Mouse (Mus musculus) forebrain, embryonic 12.5 days (tissue): ENCODE measurements around the gene Sez6l. TPM values are rescaled to one million over a fixed set of nuclear protein-coding genes. Genes with fewer than 3 reads are reported as not detected.

Experiments used
- ATAC-seq: fragments of 200-750 bp; cut with Nextera tagmentation; 2 replicates; pipeline ENCODE4 v1.8.0; 2017; ENCODE audit warnings: moderate TSS enrichment; ENCODE audit not compliant: low FRiP score
- H3K27ac ChIP-seq: fragments of 300-500 bp; sonication (generic); 2 replicates; pipeline ENCODE4 v1.5.1; 2016; ENCODE audit warnings: mild to moderate bottlenecking
- H3K27me3 ChIP-seq: fragments of 300-500 bp; sonication (generic); 2 replicates; pipeline ENCODE4 v1.6.1; 2016; ENCODE audit warnings: mild to moderate bottlenecking
- H3K36me3 ChIP-seq: fragments of 300-500 bp; sonication (generic); replicated peaks from 2 replicates; pipeline ENCODE4 v1.6.1; 2016; ENCODE audit warnings: mild to moderate bottlenecking
- H3K4me1 ChIP-seq: fragments of 300-500 bp; sonication (generic); 2 replicates; pipeline ENCODE4 v1.6.1; 2016
- H3K4me2 ChIP-seq: fragments of 300-500 bp; sonication (generic); 2 replicates; pipeline ENCODE4 v1.6.1; 2016; ENCODE audit warnings: mild to moderate bottlenecking, moderate library complexity
- H3K4me3 ChIP-seq: fragments of 300-500 bp; sonication (generic); replicated peaks from 2 replicates; pipeline ENCODE4 v1.5.1; 2016; ENCODE audit warnings: mild to moderate bottlenecking
- H3K9ac ChIP-seq: fragments of 300-500 bp; sonication (generic); 2 replicates; pipeline ENCODE4 v1.6.1; 2016; ENCODE audit warnings: mild to moderate bottlenecking
- H3K9me3 ChIP-seq: fragments of 300-500 bp; sonication (generic); 2 replicates; pipeline ENCODE4 v1.6.1; 2016
- WGBS: fragments of 180-500 bp; shearing (Covaris S2); methylation state at CpG from one replicate; pipeline ENCODE4 v1.1.7; 2016; 5-methylcytosine and 5-hydroxymethylcytosine counted together
- polyA plus RNA-seq: library from polyadenylated mRNA; unstranded; fragments of >200 nt; fragmentation: Nextera tagmentation; extraction: Ambion mirVana; gene quantifications from 2 replicates; pipeline ENCODE4 v1.2.1, GENCODE M21; 2016

Gene Sez6l
- polyA plus RNA-seq, 1 experiment from 2014 or later = 13.4 TPM

DNA sequence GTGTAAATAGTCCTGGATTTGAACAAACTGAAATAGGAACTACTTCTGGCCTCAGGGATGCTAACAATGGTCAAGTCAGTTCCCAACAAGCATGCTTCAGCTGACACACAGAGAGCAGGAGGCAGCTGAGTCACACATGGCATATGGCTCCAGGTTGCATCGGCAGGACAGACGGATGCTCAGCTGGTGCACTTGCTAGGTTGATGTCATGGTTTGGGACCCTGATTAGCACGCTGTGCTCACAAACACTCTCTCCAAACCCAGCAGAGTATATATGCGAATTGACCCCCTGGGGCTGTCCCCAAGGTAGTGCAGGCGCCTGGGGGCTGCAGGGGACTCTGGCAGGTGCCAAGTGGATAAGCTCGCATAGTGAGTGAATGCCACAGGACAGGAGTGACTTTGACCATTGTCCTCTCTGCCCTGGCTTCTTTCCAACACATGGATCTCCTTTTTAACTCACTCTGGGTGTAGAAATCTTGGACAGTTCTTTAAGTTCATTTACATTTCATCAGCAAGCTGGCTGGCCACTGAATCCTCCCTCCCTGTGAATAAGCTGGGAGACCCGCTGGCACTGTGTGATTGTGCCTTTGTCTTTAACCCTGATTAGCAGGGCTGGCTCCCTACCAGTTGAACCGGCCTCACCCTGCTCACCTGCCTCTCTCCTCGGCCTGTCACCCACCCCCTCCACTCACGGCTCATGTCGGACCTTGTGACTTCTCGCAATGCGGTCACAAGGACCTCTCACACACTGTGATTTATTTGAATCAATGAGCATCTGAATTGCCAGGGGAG is 91.9 kb downstream of the Sez6l start:
- 11% methylated on average over 13 of the region's 13 CpGs for WGBS
- Histone ChIP-seq H3K36me3 (no peaks in the 10 kb centered on the region), H3K9ac (0 out of 2 replicates have a peak overlapping the region, but pooled peaks have one; percentile 36), H3K27me3 (peaks cover 17% of the 10 kb centered on the region), H3K4me3 (no peak overlapping the region), H3K9me3 (no peaks in the 10 kb centered on the region), H3K4me2 (peak overlapping the region; percentile 16), H3K27ac (peak overlapping the region; percentile 75), H3K4me1 (peaks cover 42% of the 10 kb centered on the region)
- ATAC-seq = peak; percentile 21; the same call in 1 of the 2 replicates

GRCm38 (mm10) chr5:112483030-112483429 is 94.0 kb downstream of the Sez6l start:
- 0 out of 2 replicates have a peak overlapping the region, but pooled peaks have one; percentile 19 for H3K27ac ChIP-seq
- 86% methylated on average over 8 of the region's 8 CpGs for WGBS
- no peak overlapping the region for H3K9ac ChIP-seq
- H3K27me3 ChIP-seq = peaks cover 20% of the 10 kb centered on the region
- H3K9me3 ChIP-seq = no peaks in the 10 kb centered on the region
- peaks cover 50% of the 10 kb centered on the region for H3K4me1 ChIP-seq
- H3K36me3 ChIP-seq = no peaks in the 10 kb centered on the region
- H3K4me2 ChIP-seq = peak overlapping the region; percentile 42; the same call in 1 of the 2 replicates
- H3K4me3 ChIP-seq = no peak overlapping the region
- no peak for ATAC-seq

DNA sequence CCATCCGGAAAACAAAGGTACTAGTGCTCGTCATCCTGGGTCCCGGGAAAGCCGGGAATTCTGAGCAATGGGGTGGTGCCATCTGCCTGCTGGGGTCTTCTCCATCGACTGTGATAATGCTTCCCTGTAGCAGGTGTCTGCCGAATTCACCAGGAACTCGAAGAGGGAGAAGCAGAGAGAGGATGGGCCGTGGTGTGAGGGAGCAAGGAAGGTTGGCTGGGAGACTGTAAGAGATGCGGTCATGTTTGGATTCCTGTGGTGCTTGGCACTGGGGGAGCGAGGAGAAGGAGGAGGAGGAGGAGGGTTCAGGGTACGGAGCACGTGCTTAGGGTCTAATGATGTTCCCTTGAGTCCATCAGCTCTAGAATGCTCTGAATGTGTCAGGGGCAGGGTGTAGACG is 94.4 kb downstream of the Sez6l start:
- Histone ChIP-seq H3K4me1 (peaks cover 55% of the 10 kb centered on the region), H3K36me3 (no peaks in the 10 kb centered on the region), H3K9me3 (no peaks in the 10 kb centered on the region), H3K4me2 (peak overlapping the region; percentile 42), H3K27ac (peak overlapping the region; percentile 75; the same call in 1 of the 2 replicates), H3K4me3 (0 out of 2 replicates have a peak overlapping the region, but pooled peaks have one; percentile 2), H3K27me3 (peaks cover 20% of the 10 kb centered on the region), H3K9ac (0 out of 2 replicates have a peak overlapping the region, but pooled peaks have one; percentile 18)
- ATAC-seq = 0 out of 2 replicates have a peak, but pooled peaks have one; percentile 2
- WGBS = 36% methylated on average over 13 of the region's 13 CpGs

DNA sequence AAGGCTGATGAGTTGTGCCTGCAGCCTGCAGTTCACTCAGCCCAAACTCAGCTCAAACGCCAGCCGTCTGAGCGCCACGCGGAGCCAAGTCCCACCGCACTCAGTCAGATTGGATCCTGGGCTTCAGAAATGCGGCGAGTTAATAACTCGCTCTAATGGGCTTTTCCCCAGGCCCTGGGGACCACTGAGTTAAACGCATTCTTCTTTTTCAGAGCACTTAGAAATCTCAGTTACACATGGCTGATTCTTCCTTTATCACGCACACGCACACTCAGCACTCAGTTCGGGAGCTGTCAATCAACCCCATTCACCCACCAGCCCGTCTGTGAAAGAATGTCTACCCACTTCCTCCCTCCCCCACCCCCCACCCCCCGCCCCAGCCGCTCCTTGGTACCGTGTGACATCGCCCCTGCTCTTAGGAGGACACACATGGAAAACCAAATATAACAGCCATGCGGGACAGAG is 95.0 kb downstream of the Sez6l start:
- 0 out of 2 replicates have a peak overlapping the region, but pooled peaks have one; percentile 2 for H3K4me3 ChIP-seq
- 0 out of 2 replicates have a peak overlapping the region, but pooled peaks have one; percentile 18 for H3K9ac ChIP-seq
- peak overlapping the region; percentile 75 for H3K27ac ChIP-seq
- no peaks in the 10 kb centered on the region for H3K36me3 ChIP-seq
- H3K27me3 ChIP-seq = peaks cover 20% of the 10 kb centered on the region
- H3K4me1 ChIP-seq = peaks cover 55% of the 10 kb centered on the region
- H3K4me2 ChIP-seq = peak overlapping the region; percentile 42
- ATAC-seq = peak; percentile 84
- WGBS = 3% methylated on average over 19 of the region's 19 CpGs
- H3K9me3 ChIP-seq = no peaks in the 10 kb centered on the region

GRCm38 (mm10) chr5:112473453-112473852 is 103.5 kb downstream of the Sez6l start:
- Histone ChIP-seq H3K4me2 (no peak overlapping the region), H3K27me3 (peaks cover 3% of the 10 kb centered on the region; the same call in 1 of the 2 replicates), H3K9ac (no peak overlapping the region; the same call in 1 of the 2 replicates), H3K36me3 (0 out of 2 replicates have a peak, but pooled peaks cover 5% of the 10 kb centered on the region), H3K4me3 (no peak overlapping the region), H3K4me1 (peaks cover 15% of the 10 kb centered on the region), H3K27ac (no peak overlapping the region), H3K9me3 (peaks cover 6% of the 10 kb centered on the region; the same call in 1 of the 2 replicates)
- WGBS = 70% methylated on average over 6 of the region's 6 CpGs
- ATAC-seq = no peak

GRCm38 (mm10) chr5:112470144-112470543 is 106.8 kb downstream of the Sez6l start:
- ATAC-seq = no peak
- 73% methylated on average over 6 of the region's 6 CpGs for WGBS
- H3K4me3 ChIP-seq = no peak overlapping the region
- peaks cover 3% of the 10 kb centered on the region; the same call in 1 of the 2 replicates for H3K27me3 ChIP-seq
- no peak overlapping the region for H3K27ac ChIP-seq
- H3K36me3 ChIP-seq = 0 out of 2 replicates have a peak, but pooled peaks cover 5% of the 10 kb centered on the region
- no peak overlapping the region for H3K9ac ChIP-seq
- H3K4me2 ChIP-seq = no peak overlapping the region
- H3K9me3 ChIP-seq = peaks cover 6% of the 10 kb centered on the region; the same call in 1 of the 2 replicates
- H3K4me1 ChIP-seq = peaks cover 11% of the 10 kb centered on the region

DNA sequence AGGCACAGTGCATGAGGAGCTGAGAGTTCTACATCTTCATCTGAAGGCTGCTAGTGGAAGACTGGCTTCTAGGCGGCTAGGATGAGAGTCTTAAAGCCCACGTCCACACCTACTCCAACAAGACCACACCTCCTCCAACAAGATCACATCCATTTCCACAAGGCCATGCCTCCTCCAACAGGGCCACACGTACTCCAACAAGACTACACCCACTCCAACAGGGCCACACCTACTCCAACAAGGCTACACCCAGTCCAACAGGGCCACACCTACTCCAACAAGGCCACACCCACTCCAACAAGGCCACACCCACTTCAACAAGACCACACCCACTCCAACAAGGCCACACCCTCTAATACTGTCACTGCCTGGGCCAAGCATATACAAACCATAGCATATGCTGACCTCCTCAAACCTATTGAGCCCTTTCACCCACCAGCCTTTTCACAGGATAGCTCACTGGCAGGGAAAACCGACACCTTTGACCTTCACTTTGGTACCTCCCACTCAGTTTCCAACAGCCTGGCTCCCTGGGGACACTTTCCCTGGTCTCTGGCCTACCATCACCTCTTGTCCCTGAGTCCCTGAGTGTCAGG is 107.9 kb downstream of the Sez6l start:
- no peak overlapping the region for H3K4me2 ChIP-seq
- H3K36me3 ChIP-seq = 0 out of 2 replicates have a peak, but pooled peaks cover 5% of the 10 kb centered on the region
- no peak for ATAC-seq
- H3K9me3 ChIP-seq = peaks cover 6% of the 10 kb centered on the region; the same call in 1 of the 2 replicates
- no peak overlapping the region for H3K27ac ChIP-seq
- no peak overlapping the region for H3K9ac ChIP-seq
- peaks cover 11% of the 10 kb centered on the region for H3K4me1 ChIP-seq
- peaks cover 3% of the 10 kb centered on the region; the same call in 1 of the 2 replicates for H3K27me3 ChIP-seq
- H3K4me3 ChIP-seq = no peak overlapping the region
- whole genome bisulfite sequencing = 78% methylated on average over 4 of the region's 4 CpGs

GRCm38 (mm10) chr5:112466331-112466730 is 110.7 kb downstream of the Sez6l start:
- H3K4me2 ChIP-seq = no peak overlapping the region
- H3K9ac ChIP-seq = no peak overlapping the region
- no peak overlapping the region for H3K27ac ChIP-seq
- 72% methylated on average over 6 of the region's 6 CpGs for WGBS
- no peak for ATAC-seq
- H3K4me1 ChIP-seq = peaks cover 5% of the 10 kb centered on the region; the same call in 1 of the 2 replicates
- H3K9me3 ChIP-seq = peaks cover 6% of the 10 kb centered on the region; the same call in 1 of the 2 replicates
- no peaks in the 10 kb centered on the region for H3K27me3 ChIP-seq
- 0 out of 2 replicates have a peak, but pooled peaks cover 5% of the 10 kb centered on the region for H3K36me3 ChIP-seq
- no peak overlapping the region for H3K4me3 ChIP-seq

DNA sequence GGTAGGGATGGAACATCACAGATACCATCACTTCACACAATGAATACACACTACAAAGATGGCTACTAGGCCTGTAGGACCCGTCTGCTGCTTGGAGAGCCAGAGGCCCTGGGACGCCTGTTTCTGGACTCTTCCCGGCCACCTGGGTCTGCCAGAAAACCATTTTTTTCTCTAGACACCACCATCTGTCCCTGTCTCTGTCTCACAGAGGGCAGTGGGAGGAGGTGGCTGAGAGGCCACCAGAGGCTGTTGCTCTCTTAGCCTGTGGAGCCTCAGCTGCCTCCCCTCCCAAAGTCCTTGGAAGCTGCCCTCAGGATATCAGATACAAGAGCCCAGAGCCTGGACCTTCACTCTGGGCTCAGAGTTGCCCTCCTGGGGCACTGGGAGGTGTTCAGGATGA is 117.1 kb downstream of the Sez6l start:
- Histone ChIP-seq H3K4me3 (no peak overlapping the region), H3K9ac (no peak overlapping the region), H3K27me3 (peaks cover 4% of the 10 kb centered on the region; the same call in 1 of the 2 replicates), H3K4me1 (peaks cover 12% of the 10 kb centered on the region), H3K36me3 (peaks cover 6% of the 10 kb centered on the region; the same call in 1 of the 2 replicates), H3K4me2 (no peak overlapping the region), H3K27ac (no peak overlapping the region), H3K9me3 (no peaks in the 10 kb centered on the region)
- ATAC-seq = no peak
- WGBS = 86% methylated on average over 3 of the region's 3 CpGs

DNA sequence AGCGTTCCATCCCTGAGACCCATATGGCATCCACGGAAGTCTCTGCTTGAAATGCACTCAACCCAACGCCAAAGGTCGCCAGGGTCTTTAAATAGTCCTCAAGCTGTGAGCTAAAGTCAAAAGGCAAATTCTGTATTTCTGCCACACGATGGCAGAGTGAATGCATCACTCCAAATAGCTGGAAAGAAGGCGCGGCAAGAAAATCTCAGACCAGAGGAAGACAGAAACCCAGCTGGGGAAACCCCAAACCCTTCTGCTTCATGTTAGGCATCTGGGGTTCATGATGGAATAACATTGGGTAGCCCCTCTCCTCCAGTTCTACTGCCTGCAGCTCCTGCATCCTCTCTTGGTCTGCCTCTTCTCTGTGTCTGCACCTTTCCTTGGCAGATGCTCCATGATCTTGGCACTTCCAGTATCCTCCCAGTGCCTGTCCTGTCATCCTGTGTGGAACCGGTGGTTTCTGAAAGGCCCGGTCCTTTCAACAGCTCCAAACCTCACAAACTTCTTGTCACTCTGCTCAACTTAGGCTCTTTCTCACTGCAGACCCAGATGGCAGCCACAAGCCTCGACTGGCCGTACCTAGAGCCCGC is 121.9 kb downstream of the Sez6l start:
- peaks cover 5% of the 10 kb centered on the region for H3K4me1 ChIP-seq
- no peak overlapping the region for H3K27ac ChIP-seq
- ATAC-seq = no peak
- no peak overlapping the region for H3K9ac ChIP-seq
- 73% methylated on average over 12 of the region's 12 CpGs for WGBS
- no peak overlapping the region for H3K4me2 ChIP-seq
- peaks cover 6% of the 10 kb centered on the region; the same call in 1 of the 2 replicates for H3K36me3 ChIP-seq
- no peak overlapping the region for H3K4me3 ChIP-seq
- no peaks in the 10 kb centered on the region for H3K9me3 ChIP-seq
- H3K27me3 ChIP-seq = peaks cover 4% of the 10 kb centered on the region

DNA sequence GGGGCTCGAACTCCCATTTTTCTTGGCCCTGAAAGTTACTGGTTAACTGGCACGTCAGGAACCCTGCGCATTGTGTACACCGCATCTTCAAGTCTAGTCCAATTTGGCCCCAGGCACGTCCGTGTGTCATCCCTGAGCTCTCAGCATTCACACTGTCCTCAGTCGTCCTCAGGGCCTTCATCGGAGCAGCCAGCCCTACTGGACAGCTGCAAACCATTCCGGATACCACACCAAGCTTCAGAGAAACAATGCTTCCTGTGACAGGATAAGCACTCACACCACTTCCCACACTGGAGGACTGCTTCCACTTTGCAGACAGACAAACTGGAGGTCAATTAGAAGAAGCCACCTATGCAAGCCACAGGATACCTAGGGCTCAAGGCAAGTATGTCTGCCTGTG is 123.9 kb downstream of the Sez6l start:
- WGBS = 81% methylated on average over 9 of the region's 9 CpGs
- Histone ChIP-seq H3K27ac (no peak overlapping the region), H3K27me3 (peaks cover 4% of the 10 kb centered on the region), H3K36me3 (peaks cover 6% of the 10 kb centered on the region; the same call in 1 of the 2 replicates), H3K9ac (no peak overlapping the region), H3K4me1 (no peaks in the 10 kb centered on the region), H3K4me3 (no peak overlapping the region), H3K4me2 (no peak overlapping the region), H3K9me3 (no peaks in the 10 kb centered on the region)
- ATAC-seq = no peak
